Mouse (Mus musculus) inflammation-experienced regulatory T-cells, adult 6 months (primary cell): ENCODE results near the gene Arhgef7. TPM values are rescaled to one million over a fixed set of nuclear protein-coding genes. Genes with fewer than 3 reads are reported as not detected.

Experiments used
- ATAC-seq: one replicate; pipeline ENCODE4 v1.8.0; 2017
- polyA plus RNA-seq, 3 experiments: library from polyadenylated mRNA; unstranded; fragments of 100-300 nt; shearing (Covaris generic); gene quantifications; one replicate each; pipeline ENCODE4 v1.2.1; 2017

The Arhgef7 gene
- 10 to 100 TPM; 23.6 to 35.3 (median 32.0) TPM for polyA plus RNA-seq

- ATAC-seq = no peak
Observed at GRCm38 (mm10) chr8:11727651-11728481, at the start of gene Arhgef7. TSS of gene Arhgef7 (plus strand) at chr8:11727721.

GRCm38 (mm10) chr8:11684558-11684957 lies 43.0 kb upstream of the Arhgef7 start:
- no peak for ATAC-seq

DNA sequence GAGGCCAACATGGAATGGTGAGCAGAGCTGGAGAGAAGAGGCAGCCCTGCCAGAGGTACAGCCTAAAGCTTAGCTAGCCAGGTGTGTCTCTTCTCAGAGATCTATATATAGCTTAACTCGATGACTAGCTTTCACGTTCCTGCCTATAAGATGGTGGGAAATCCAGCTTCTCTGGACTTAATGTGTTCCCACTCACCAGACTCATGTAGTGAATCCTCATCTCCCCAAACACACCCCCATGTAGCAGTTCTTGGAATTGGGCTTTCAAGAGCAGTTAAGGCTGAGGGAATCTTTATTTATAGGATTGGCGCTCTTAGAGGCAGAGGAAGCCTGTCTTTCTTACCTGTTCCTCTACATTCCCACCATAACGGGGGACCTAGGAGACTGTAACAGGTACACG lies 40.3 kb upstream of the Arhgef7 start:
- ATAC-seq = no peak

- no peak for ATAC-seq
Observed at GRCm38 (mm10) chr8:11689945-11690344, 37.6 kb upstream of the Arhgef7 start.

- no peak for ATAC-seq
Observed at GRCm38 (mm10) chr8:11691284-11691683, 36.2 kb upstream of the Arhgef7 start.

DNA sequence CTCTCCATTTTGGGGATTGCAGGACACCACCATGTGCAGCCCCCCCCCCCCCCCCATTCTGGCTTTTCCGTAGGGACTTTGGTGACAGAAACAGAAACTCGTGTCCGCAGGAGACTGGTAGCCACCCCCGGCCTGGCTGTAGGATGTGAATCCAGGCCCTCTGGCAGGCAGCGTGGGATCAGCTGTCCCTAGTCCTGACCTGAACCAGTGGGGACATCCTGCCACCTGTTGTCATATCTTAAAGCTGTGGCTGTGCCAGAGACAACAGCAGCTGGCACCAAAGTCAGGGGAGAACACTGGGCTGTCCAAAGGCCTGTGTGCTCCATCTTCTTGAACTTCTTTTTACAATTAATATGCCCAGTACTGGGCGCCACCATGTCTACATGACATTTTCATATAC lies 35.8 kb upstream of the Arhgef7 start:
- no peak for ATAC-seq

GRCm38 (mm10) chr8:11692455-11692854 lies 35.1 kb upstream of the Arhgef7 start:
- no peak for ATAC-seq

GRCm38 (mm10) chr8:11693972-11694371 lies 33.5 kb upstream of the Arhgef7 start:
- no peak for ATAC-seq

GRCm38 (mm10) chr8:11696176-11696575 lies 31.3 kb upstream of the Arhgef7 start:
- no peak for ATAC-seq

- ATAC-seq = no peak
Observed at GRCm38 (mm10) chr8:11697467-11697866, 30.1 kb upstream of the Arhgef7 start.

DNA sequence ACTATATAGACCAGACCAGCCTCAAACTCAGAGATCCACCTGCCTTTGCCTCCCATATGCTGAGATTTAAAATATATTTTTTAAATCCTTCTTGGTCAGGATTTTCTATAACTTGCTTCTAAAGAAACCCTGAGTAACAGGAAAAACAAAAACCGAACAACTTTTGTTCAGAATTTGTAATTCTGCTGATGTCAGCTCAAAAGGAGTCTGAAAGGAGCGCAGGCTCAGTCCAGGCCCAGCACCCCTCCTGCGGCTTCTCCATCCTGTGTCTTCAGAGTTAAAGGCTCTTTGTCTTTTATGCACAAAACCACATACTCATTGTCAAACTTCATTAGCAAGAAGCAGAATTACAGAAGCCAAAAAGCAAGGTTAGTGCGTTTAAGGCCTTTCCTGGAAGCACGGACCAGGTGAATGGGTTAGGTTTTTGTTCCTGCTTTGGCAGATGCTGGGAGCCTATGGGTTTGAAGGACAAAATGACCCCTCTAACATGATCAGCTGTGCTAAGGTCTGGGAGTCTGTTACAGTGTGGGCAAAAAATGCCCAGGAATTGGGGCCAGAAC lies 28.0 kb upstream of the Arhgef7 start:
- ATAC-seq = no peak

- ATAC-seq = no peak
Observed at GRCm38 (mm10) chr8:11700060-11701032, 27.2 kb upstream of the Arhgef7 start.

GRCm38 (mm10) chr8:11701033-11701362 lies 26.5 kb upstream of the Arhgef7 start, which contains the start of gene 1700016D06Rik:
TSS of gene 1700016D06Rik (minus strand) at chr8:11701063.
- no peak for ATAC-seq

- no peak for ATAC-seq
Observed at GRCm38 (mm10) chr8:11701428-11701827, 26.1 kb upstream of the Arhgef7 start.

DNA sequence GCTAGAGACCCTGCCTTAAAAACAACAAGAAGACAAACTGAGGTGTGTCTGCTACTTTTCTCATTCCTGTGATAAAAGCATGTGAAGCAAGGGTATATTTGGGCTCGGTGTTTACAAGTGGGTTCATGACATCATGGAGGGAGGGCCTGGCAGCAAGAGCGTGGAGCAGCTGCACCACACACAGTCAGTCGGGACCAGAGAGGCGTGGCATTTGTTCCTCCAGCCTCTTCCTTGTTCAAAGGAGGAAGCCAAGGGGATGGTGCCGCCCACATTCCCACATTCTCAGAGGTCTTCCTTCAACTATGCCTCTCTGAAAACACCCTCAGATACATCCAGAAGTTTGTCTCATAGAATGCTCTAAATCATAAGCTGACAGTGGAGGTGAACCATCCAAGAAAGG lies 23.7 kb upstream of the Arhgef7 start:
- ATAC-seq = no peak

- no peak for ATAC-seq
Observed at GRCm38 (mm10) chr8:11704716-11705420, 22.7 kb upstream of the Arhgef7 start.

DNA sequence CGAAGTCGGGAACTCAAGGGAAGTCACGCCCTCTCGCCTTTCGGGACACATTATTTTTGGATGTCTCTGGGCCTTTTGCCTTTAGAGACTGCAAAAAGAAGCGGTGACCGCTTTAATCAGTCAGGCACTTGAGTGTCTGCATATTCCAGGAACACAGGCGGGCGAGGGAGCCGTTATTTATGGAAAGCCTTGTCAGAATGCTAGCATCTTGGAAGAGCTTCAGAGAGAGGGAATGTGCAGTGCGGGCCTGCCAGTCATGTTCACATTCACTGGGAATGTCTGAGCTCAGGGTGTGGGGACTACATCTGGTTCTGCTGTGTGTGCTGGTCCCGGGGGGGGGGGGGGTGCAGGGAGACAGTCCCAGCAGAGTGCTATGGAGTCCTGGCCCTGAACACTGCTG lies 21.7 kb upstream of the Arhgef7 start:
- ATAC-seq = no peak

GRCm38 (mm10) chr8:11707701-11708100 lies 19.8 kb upstream of the Arhgef7 start:
- no peak for ATAC-seq

DNA sequence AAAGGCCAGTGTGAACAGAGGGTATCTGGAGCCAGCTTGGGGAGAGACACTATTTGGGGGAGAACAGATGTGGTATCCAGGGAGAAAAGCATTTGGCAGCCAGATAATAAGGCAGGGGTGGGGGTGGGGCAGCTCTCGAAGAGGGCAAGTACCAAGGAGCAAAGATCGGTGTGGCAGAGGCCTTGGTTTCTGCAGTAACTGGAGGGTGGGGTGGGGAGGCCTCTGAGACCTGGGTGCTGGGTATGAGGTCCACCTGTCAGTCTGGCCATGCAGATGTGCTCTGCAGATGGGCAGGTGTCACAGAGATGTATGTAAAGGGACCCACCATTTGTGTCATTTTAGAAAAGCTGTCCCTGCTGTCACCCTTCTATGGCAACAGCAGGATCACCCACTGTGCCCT lies 18.7 kb upstream of the Arhgef7 start:
- ATAC-seq = no peak

GRCm38 (mm10) chr8:11709542-11709941 lies 18.0 kb upstream of the Arhgef7 start:
- ATAC-seq = no peak

GRCm38 (mm10) chr8:11710415-11710814 lies 17.1 kb upstream of the Arhgef7 start:
- ATAC-seq = no peak

DNA sequence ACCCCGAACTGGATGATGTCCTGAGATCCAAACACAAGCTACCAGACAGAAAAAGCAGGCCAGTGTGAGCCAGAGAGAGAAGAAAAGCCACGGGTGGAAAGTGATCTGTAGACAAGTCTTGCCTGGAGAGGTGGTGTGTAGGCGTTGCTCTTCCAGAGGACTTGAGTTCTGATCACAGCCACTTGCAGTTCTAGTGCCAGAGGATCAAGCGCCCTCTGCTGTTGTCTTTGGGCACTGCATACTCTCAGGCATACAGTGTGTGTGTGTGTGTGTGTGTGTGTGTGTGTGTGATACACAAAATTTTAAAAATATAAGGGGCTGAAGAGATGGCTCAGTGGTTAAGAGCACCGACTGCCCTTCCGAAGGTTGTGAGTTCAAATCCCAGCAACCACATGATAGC lies 15.3 kb upstream of the Arhgef7 start:
- ATAC-seq = no peak

GRCm38 (mm10) chr8:11717194-11717593 lies 10.3 kb upstream of the Arhgef7 start:
- no peak for ATAC-seq
